ENCODE assay signal across 8 mouse cellular contexts in genomic region chr6:135526460-135527160, GRCm38 (mm10).
DNase-seq lines count a peak whose midpoint lies in the region; ATAC-seq and TF ChIP-seq lines count a peak whose summit lies in the region.

No protein-coding gene starts in this region.

- TF ChIP-seq EP300 in stomach, postnatal 0 days (optimal IDR thresholded peaks at IDR 0.05): no peak

- no peaks in the 10 kb centered on the region for H3K27me3 ChIP-seq in stomach, embryonic 16.5 days (ENCODE audit: control insufficient read depth, insufficient read depth, low read length)
- H3K27me3 ChIP-seq in stomach, postnatal 0 days (ENCODE audit: control insufficient read depth, insufficient read depth, low read length): no peaks in the 10 kb centered on the region
- H3K27me3 ChIP-seq in forebrain, postnatal 0 days (ENCODE audit: insufficient read depth, low read length): no peaks in the 10 kb centered on the region

- H3K36me3 ChIP-seq in stomach, embryonic 16.5 days (ENCODE audit: control insufficient read depth, insufficient read depth, low read length): no peaks in the 10 kb centered on the region
- H3K36me3 ChIP-seq in stomach, postnatal 0 days (ENCODE audit: control insufficient read depth, insufficient read depth, low read length): no peaks in the 10 kb centered on the region
- no peaks in the 10 kb centered on the region for H3K36me3 ChIP-seq in forebrain, postnatal 0 days (ENCODE audit: insufficient read depth)

- no peak overlapping the region for H3K9ac ChIP-seq in stomach, embryonic 16.5 days (ENCODE audit: low read length)
- no peak overlapping the region for H3K9ac ChIP-seq in stomach, postnatal 0 days (ENCODE audit: low read length)
- H3K9ac ChIP-seq in forebrain, postnatal 0 days: no peak overlapping the region

- no peaks in the 10 kb centered on the region for H3K4me1 ChIP-seq in stomach, embryonic 16.5 days (ENCODE audit: control insufficient read depth, insufficient read depth, low read length)
- no peaks in the 10 kb centered on the region for H3K4me1 ChIP-seq in stomach, postnatal 0 days (replicated peaks; ENCODE audit: control insufficient read depth, insufficient read depth)
- peaks cover 10% of the 10 kb centered on the region; the same call in 1 of the 2 replicates for H3K4me1 ChIP-seq in forebrain, postnatal 0 days (ENCODE audit: insufficient read depth)

- TF ChIP-seq CTCF in stomach, postnatal 0 days (IDR thresholded peaks at IDR 0.05; ENCODE audit: low read depth): no peak
- TF ChIP-seq CTCF in forebrain, postnatal 0 days (IDR thresholded peaks at IDR 0.05; ENCODE audit: low read depth): no peak

- H3K4me2 ChIP-seq in stomach, embryonic 16.5 days (ENCODE audit: low read depth, low read length): no peak overlapping the region
- no peak overlapping the region for H3K4me2 ChIP-seq in stomach, postnatal 0 days (replicated peaks; ENCODE audit: low read depth)
- H3K4me2 ChIP-seq in forebrain, postnatal 0 days (ENCODE audit: low read depth): peak overlapping the region; percentile 21

- ATAC-seq in stomach, embryonic 16.5 days (ENCODE audit: insufficient read depth, low FRiP score): 0 out of 2 replicates have a peak, but pooled peaks have one; percentile 42
- no peak for ATAC-seq in stomach, postnatal 0 days (ENCODE audit: low FRiP score, low TSS enrichment)
- ATAC-seq in forebrain, postnatal 0 days: peak; percentile 85
- ATAC-seq in erythroblast, adult 5-6 weeks (replicated peaks; ENCODE audit: low FRiP score, poor library complexity, severe bottlenecking): no peak

- H3K9me3 ChIP-seq in stomach, embryonic 16.5 days (replicated peaks; ENCODE audit: control insufficient read depth, low read length): no peaks in the 10 kb centered on the region
- H3K9me3 ChIP-seq in stomach, postnatal 0 days (ENCODE audit: control insufficient read depth, low read length): no peaks in the 10 kb centered on the region
- H3K9me3 ChIP-seq in forebrain, postnatal 0 days (ENCODE audit: low read length): no peaks in the 10 kb centered on the region

- no peak for DNase-seq in stomach, postnatal 0 days (ENCODE audit: low spot score)
- DNase-seq in forebrain, postnatal 0 days: peak; percentile 75
- DNase-seq in layer of hippocampus, postnatal 14 days (ENCODE audit: low spot score in 2 of 2): peak; percentile 64 to 85
- peak; percentile 84 for DNase-seq in right cerebral cortex, adult 18-20 months
- DNase-seq in adipocyte (ENCODE audit: low spot score): no peak
- no peak for DNase-seq in liver

- H3K27ac ChIP-seq in stomach, embryonic 16.5 days (ENCODE audit: low read length): no peak overlapping the region
- H3K27ac ChIP-seq in stomach, postnatal 0 days (replicated peaks): no peak overlapping the region
- peak overlapping the region; percentile 69 for H3K27ac ChIP-seq in forebrain, postnatal 0 days (ENCODE audit: low read depth, low read length)

- H3K4me3 ChIP-seq in stomach, embryonic 16.5 days (replicated peaks; ENCODE audit: low read length): no peak overlapping the region
- H3K4me3 ChIP-seq in stomach, postnatal 0 days (ENCODE audit: low read depth, low read length): no peak overlapping the region
- H3K4me3 ChIP-seq in forebrain, postnatal 0 days (ENCODE audit: low read depth, low read length): no peak overlapping the region

- 82% methylated on average over 24 of the region's 24 CpGs for WGBS in stomach, embryonic 16.5 days
- 80% methylated on average over 24 of the region's 24 CpGs for WGBS in stomach, postnatal 0 days
- 50% methylated on average over 24 of the region's 24 CpGs for WGBS in forebrain, postnatal 0 days

Comparison
In these comparisons a context has a peak if more than half of its experiments do, and no peak if none do; other contexts are left out.
1. ATAC-seq: peak in stomach, embryonic 16.5 days (single experiment) and forebrain, postnatal 0 days (single experiment); none in stomach, postnatal 0 days (single experiment) and erythroblast, adult 5-6 weeks (single experiment).
2. DNase-seq: peak in forebrain, postnatal 0 days (single experiment), layer of hippocampus, postnatal 14 days (2 of 2) and right cerebral cortex, adult 18-20 months (single experiment); none in stomach, postnatal 0 days (single experiment), adipocyte (single experiment) and liver (single experiment).